Mouse (Mus musculus) adipocyte (in vitro differentiated cells): ENCODE measurements around the gene Dgcr8.
"Not testable (repeated sequence)": the region's sequence is repeated elsewhere in the genome, so short reads cannot be mapped to it uniquely, and the experiment has no call there.

ENCODE experiments used
- DNase-seq: peaks from one replicate; pipeline ENCODE4 v3.0.0-alpha.2; 2016; ENCODE audit warnings: low spot score

The Dgcr8 gene

GRCm38 (mm10) chr16:18289067-18289588, at the start of gene Dgcr8:
Dgcr8 (minus strand) TSS chr16:18289246.
- DNase-seq = peak; percentile 96

DNA sequence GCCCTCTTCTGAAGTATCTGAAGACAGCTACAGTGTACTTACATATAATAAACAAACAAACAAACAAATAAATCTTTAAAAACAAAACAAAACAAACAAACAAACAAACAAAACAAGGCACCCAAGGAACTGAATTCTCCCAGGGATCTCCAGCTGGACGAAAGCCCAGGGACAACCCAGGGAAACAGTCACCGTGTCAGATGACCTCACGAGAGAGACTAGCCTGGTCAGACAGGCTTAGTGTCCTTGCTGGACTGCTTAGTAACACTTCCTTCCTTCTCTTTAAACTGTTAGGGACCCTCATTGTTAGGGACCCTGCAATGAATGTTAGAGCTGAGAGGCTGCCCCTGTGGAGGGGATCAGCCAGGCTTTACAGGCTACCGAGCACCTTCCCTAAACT, 48.2 kb upstream of the Dgcr8 start:
- peak; percentile 41 for DNase-seq

- no peak for DNase-seq
Measured at GRCm38 (mm10) chr16:18335981-18336380, 46.9 kb upstream of the Dgcr8 start.

GRCm38 (mm10) chr16:18333976-18334375, 44.9 kb upstream of the Dgcr8 start:
- DNase-seq = peak; percentile 91

DNA sequence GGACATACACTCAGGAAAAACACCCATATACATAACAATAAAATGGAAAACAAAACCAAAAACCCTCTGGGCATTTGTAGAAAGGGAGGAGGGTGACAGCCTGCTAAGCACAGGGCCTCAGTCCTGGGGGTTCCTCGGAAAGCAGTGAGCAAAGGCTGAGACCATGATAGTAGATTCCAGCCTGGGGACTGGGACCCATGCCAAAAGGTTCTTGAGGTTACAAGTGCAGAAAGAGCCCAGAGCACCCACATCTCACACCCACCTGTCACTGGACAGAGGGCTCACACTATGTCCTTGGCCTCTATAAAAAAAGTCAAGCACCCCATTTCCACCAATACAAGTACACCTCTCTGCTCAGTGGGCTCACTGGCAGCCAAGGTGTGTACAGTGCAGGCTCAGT, 39.5 kb upstream of the Dgcr8 start:
- no peak for DNase-seq

DNA sequence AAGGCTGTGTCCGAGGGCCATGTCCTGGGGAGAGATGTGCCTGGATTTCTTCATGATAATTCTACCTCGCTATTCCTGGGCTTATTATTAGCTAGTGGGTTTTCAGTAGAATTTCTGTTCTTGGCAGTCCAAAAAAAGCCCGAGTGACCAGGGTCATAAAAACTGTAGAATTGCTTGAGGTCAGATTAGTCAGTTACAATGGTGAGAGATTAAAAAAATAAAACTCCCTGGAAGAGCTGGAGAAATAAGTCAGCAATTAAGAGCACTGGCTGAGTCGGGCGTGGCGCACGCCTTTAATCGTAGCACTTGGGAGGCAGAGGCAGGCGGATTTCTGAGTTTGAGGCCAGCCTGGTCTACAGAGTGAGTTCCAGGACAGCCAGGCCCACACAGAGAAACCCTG, 38.9 kb upstream of the Dgcr8 start:
- DNase-seq = no peak

GRCm38 (mm10) chr16:18325741-18326140, 36.7 kb upstream of the Dgcr8 start:
- DNase-seq = no peak

DNA sequence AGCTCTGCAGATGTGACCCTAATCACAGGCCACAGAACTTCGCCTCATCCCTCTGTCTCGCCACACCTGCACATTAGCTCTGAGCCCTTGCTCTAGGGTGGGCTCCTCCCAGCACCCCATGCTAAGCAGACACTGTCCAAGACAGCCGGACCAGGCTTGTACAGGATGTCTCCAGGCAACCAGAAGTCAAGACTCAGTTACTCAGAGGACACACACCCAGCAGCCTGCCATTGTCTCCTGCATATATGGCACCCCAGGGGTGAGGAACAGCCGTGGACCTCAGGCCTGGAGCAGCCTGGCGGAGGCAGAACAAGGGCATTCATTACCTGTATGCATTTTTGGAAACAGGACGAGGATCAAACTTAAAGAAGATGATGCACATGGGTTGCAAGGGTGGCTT, 35.0 kb upstream of the Dgcr8 start:
- no peak for DNase-seq

DNA sequence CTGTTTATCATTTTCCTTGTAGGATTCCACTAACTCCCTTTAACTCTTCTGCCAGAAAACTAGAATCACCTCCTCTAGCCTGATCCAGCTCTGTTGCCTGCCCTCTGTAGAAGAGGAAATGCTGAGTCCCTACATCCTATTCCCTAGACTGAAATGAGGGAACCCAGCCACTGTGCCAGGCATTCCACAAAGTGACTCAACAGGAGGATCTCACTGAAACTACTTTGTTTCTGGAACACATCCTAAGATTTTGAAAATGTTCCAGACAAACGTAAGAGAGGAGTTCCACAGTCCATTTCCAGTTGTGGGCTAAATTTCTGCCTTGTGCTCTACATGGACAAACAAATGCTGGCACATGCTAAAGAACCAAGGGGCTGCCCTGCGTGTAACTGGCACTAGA, 34.4 kb upstream of the Dgcr8 start:
- DNase-seq = peak; percentile 86

GRCm38 (mm10) chr16:18321443-18321842, 32.4 kb upstream of the Dgcr8 start:
- no peak for DNase-seq

GRCm38 (mm10) chr16:18318992-18319391, 29.9 kb upstream of the Dgcr8 start:
- DNase-seq = no peak

- DNase-seq = no peak
Measured at GRCm38 (mm10) chr16:18308159-18308558, 19.1 kb upstream of the Dgcr8 start.

DNA sequence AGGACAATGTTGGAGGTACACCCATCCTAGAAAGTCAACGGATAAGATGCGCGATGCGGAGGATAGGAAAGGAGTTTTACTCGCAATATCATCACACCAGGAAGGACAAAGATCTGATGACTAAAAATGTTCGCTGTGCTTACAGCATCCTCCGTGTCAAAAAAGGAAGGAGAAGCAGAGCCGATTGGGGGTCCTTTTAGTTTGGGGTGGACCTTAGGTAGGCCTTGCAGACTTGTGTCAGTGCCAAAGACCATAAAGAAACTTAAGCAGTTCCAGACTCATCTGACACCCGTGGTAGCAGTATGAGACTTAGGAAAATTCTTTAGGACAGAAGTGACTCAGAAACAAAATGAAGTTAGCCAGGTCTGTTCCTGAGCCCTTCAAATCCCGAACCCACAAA, 568 bp upstream of the Dgcr8 start:
- not testable (repeated sequence) for DNase-seq

DNA sequence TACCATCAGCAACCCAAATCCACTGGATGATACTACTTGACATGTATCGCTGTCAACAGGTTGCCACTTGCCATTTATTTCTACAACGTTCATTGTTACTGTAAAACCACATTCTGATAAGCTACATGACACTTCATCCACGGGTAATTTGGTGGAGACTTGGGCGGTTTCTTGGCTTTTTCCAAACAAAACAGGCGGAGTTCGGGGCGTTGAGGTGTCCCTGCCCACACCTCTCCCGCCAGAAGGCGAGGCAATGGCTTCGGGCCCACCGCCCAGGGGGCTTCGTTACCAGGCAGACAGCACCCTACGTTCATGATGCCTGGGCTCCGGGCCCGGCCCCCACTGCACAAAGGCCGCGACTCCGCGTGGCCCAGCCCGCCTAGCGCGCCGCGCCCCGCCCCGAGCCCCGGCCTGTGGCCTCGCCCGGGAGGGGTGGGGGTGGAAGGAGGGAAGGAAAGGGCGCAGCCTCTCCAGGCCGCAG, 425 bp downstream of the Dgcr8 start:
- DNase-seq = no peak

DNA sequence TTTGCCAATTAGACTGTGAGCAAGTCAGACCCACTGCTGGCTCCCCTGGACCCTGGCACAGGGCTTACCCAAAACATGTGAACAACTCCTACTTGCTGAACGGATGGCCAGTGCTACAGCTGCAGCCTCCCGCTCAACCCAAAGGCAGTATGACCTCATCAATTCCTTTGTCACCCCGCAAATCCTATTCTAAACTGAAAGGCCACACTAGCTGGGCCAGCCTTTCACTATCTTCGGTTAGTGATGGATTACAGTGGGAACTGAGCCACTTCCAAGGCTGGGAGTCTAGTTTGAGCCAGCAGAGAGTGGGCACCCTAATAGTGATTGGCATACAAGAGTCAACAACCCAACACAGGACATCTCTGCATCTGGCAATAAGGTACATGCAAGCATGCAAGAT, 880 bp downstream of the Dgcr8 start:
- DNase-seq = peak; percentile 47

DNA sequence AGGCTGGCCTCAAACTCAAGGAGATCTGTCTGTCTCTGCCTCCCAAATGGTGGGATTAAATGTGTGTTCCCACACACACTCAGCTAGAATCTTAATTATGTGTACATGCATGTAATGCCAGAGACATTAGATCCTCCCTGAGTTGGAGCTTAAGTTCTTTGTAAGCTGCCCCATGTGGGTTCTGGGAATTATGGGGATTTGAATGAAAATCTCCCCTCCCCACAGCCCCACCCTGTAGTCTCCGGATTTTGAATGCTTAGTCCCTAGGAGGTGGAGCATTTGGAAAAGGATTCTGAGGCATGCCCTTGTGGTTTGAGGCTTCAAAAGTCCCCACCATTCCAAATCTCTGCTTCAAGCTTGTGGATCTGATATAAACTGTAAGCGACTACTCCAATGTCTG, 13.9 kb downstream of the Dgcr8 start:
- DNase-seq = no peak

DNA sequence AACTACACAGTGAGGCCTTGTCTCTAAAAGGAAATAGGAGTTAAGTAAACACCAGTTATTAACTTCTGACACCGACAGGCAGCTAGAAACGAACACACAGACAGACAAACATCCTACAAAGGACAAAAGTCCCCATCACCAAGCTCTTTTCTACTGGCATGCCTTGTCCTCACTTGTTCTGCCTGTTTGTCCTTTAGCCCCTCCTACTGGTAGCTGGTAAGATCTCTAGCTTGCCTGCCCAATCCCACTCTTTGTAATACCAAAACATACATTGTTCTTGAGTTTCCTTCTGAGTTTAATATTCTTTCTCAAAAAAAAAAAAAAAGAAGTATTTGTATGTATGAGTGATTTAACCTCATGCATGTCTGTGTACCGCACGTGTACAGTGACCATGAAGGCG, 20.9 kb downstream of the Dgcr8 start:
- DNase-seq = peak; percentile 39

GRCm38 (mm10) chr16:18265024-18265423, 24.0 kb downstream of the Dgcr8 start:
- no peak for DNase-seq

- DNase-seq = no peak
Measured at GRCm38 (mm10) chr16:18258221-18258620, 30.8 kb downstream of the Dgcr8 start, which contains the start of gene Gm49776. Gm49776 (minus strand) TSS chr16:18258321.

GRCm38 (mm10) chr16:18253866-18254265, 35.2 kb downstream of the Dgcr8 start:
- no peak for DNase-seq

GRCm38 (mm10) chr16:18252736-18253135, 36.3 kb downstream of the Dgcr8 start:
- no peak for DNase-seq

GRCm38 (mm10) chr16:18250828-18251790, 37.9 kb downstream of the Dgcr8 start:
- DNase-seq = no peak

DNA sequence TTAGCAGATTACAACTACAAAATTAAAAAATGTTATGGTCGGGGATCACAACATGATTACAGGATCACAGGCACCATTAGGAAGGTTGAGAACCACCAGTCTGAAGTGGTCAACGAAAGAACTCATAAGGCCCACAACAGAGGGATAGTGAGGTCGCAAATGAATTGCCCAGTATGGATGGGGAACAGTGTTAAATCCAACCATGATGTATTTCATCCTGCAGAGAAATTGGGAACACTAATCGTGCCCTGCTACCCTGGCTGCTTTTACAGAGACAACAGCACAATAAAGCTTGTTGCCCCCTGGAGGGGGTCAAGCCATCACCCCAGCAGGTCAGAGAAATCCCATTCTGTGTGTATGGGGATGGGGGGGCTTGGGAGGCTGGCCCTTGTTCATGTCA, 38.8 kb downstream of the Dgcr8 start:
- DNase-seq = no peak
